Mouse (Mus musculus) inflammation-experienced regulatory T-cells, adult 6 months (primary cell): Measurements from ENCODE around the gene Snx25. TPM values are rescaled to one million over a fixed set of nuclear protein-coding genes. Genes with fewer than 3 reads are reported as not detected.
"Not testable (repeated sequence)": the region's sequence is repeated elsewhere in the genome, so short reads cannot be mapped to it uniquely, and the experiment has no call there.

ENCODE experiments used
- ATAC-seq: one replicate; pipeline ENCODE4 v1.8.0; 2017
- polyA plus RNA-seq, 3 experiments: library from polyadenylated mRNA; unstranded; fragments of 100-300 nt; shearing (Covaris generic); gene quantifications; one replicate each; pipeline ENCODE4 v1.2.1; 2017

Snx25 gene
- polyA plus RNA-seq, 3 experiments from 2014 or later = 9.7 to 11.4 (median 11.0) TPM

DNA sequence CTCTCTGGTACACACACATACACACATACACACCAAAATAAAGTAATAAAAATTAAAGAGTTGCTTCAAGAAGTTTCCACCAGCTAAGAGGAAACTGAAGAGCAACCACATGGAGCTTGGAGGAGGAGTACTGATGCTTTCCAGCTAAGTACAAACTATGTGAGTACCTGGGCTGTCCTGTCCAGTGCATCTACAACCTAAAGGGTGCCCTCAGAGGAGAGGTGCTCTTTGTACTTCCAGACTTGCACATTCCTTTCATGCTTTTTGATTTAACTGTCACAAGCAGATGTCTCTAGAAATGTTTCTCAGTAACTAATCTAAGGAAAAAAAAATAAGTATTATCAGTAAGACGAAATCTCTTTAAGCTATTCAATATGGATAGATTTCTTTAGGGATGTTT lies 14.6 kb downstream of the Snx25 start:
- no peak for ATAC-seq

DNA sequence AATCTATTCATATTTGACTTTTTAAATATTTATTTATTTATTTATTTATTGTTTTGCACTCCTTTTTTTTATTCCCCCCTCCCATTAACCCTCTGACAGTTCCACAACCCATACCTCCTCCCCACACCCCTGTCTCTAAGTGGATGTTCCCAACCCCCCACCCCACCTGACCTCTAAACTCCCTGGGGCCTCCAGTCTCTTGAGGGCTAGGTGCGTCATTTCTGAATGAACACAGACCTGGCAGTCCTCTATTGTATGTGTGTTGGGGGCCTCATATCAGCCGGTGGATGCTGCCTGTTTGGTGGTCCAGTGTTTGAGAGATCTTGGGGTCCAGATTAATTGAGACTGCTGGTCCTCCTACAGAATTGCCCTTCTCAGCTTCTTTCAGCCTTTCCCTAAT lies 16.4 kb downstream of the Snx25 start:
- not testable (repeated sequence) for ATAC-seq

DNA sequence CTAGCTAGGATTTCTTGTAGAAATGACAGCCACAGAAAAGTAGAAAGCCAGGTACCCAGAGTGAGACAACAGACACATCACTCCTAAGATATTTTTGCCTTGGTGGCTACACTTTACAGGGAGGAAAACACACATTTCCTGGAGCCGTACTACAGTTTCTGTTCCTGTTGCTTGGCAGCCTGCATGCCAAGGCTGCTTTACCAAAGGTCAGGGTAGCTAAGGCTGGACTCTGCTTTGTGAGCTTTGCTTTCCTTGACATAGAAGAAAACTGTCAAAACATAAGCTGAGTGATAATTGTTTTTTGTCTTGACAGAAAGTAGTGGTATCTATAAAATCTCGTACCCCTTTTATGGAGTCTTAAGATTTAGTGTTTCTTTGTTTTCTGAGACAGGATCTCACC lies 21.5 kb downstream of the Snx25 start:
- no peak for ATAC-seq

DNA sequence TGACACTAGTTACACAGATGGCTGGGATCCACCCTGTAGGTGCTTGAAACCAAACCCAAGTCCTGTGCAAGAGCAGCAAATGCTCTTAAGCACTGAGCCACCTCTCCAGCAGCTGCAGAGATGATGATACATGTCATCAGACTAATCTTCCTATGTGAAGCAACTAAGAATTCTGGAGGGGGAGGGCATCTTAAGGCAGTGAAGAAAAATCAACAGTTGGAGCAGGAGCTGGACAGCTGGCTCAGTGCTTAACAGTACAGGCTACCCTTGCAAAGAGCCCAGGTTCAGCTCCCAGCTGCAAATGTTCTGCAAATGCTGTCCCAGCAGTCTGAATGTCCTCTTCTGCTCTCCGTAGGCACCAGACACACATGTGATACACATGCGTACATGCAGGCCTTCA lies 29.5 kb downstream of the Snx25 start:
- no peak for ATAC-seq

DNA sequence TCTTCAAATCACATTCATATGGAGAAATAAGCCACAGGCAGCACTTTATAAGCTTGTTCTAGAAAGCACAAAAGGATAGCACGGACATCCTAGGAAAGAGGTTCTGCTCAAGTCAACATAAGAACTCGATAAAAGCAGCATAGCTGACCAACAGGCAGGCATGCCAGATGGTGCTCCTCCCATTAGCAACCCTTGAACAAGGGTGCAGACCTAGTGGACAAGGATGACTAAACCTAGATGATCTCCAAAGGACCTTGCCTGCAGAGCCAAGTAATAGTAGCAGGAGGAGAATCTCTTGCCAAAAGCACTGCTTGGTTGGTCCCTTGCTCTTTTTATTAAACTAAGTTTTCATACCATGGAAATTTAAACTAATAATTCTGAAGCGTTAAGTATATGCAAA lies 32.8 kb downstream of the Snx25 start:
- no peak for ATAC-seq

DNA sequence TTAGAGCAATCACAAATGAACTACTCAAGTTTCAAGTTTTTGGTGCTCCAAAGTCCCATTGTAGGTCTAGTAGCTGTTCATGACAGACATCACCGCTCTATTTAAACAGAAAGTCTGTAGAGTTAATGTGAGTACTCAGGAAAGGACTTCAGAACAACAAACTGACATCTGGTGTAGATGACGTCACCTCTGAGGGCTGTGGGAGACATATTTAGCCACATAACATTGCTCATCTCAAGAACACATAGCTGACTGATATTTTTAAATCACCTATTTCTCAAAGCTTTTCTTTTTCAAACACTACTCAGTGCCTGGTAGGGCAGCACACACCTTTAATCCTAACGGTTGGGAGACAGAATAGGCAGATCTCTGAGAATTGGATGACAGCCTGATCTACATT lies 34.8 kb downstream of the Snx25 start:
- ATAC-seq = no peak

DNA sequence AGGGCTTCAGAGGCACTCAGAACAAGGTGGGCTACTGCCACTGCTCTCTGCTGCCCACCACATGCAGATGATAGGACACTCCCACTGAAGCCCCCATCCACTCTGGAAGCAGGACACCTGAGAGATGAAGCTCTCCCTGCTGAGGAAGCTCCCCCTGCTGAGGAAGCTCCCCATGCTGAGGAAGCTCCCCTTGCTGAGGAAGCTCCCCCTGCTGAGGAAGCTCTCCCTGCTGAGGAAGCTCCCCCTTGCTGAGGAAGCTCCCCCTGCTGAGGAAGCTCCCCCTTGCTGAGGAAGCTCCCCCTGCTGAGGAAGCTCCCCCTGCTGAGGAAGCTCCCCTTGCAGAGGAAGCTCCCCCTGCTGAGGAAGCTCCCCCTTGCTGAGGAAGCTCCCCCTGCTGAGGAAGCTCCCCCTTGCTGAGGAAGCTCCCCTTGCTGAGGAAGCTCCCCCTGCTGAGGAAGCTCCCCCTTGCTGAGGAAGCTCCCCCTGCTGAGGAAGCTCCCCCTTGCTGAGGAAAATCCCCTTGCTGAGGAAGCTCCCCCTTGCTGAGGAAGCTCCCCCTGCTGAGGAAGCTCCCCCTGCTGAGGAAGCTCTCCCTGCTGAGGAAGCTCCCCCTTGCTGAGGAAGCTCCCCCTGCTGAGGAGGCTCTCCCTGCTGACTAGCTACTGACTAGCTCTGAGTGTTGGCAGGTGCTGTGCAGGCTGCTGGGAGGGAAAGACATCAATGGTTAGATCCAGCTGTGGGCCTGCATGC lies 38.4 kb downstream of the Snx25 start:
- not testable (repeated sequence) for ATAC-seq

DNA sequence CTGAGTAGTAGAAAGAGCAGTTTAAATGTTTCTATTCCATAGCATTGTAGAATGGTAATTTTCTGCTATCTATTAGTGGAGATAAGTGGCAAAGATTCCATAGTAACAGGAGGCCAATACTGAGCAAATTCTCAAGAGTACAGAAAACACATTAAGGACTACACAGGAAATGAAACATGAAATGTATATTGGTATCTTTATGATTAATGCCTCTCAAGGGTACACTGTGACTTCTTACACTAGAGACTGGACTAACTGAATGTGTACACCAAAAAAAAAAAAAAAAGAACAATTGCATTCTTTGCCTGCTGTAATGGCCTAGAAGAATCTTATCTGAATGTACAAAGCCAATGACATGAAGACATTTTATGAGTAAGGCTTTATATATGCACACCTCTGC lies 44.3 kb downstream of the Snx25 start:
- no peak for ATAC-seq

DNA sequence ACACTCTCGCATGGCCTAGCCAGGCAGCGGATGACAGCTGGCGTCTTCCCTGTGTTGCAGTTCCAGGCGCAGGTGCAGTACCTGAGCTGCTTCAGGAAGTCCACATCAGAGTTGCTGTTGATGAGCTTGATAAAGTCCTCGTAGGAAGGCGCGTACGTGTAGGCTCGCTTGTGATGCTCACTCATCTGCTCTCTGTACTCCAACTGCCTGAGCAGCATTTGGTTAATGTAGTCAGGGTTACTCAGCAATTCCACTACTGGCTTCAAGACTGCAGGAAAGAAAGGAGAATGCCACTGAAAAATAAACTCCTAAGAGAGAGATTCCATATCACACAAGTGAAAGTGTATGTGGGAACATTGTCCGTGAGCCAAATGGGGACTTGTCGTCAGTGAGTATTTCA lies 48.5 kb downstream of the Snx25 start:
- no peak for ATAC-seq

DNA sequence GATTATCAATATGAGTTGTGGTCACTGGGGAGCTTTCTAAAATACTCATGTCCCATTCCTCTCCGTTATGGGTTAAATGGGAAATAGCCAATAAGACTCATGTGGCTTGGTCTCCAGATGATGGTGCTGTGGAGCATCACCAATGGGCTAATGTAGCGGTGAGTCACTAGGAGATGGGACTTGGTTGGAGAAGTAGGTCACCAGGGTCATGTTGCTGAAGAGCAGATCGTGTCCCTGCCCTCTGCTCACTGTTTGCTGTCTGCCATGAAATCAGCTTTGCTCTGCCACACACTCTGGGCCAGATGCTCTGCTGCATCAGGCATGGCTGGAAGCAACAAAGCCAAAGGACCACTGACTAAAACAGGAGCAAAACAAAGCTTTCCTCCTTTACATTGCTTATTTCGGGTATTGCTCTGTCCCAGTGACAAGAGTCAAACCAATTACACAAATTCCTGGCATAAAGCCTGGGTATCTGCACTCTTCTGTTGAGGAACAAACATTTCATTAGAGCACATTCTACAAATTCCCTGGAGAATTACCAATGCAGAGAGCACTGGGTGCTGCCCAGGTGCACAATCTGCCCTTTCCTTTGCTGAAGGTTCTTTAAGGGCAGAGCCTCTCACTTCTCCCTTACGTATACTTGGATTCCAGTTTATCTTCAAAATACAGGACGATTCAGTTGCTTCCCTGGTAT lies 59.1 kb downstream of the Snx25 start:
- ATAC-seq = no peak

DNA sequence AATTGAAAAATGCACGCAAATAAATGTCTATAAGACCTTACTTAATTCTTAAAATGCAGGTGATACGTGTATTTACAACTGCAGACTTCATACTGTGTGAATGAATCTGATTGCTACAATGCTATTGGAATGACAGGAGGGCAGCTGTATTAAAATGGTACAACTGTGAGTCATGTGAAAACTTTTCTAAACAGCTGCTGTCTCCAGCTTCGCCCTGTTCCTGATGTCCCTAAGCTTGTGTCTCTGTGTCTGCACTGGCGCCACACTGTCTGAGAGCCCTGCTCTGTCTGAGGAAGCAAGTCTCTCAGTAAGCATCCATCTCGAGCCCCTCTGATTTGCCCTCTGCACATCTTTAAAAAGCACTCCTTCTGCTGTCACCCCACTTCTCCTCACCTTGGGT lies 68.8 kb downstream of the Snx25 start:
- no peak for ATAC-seq

DNA sequence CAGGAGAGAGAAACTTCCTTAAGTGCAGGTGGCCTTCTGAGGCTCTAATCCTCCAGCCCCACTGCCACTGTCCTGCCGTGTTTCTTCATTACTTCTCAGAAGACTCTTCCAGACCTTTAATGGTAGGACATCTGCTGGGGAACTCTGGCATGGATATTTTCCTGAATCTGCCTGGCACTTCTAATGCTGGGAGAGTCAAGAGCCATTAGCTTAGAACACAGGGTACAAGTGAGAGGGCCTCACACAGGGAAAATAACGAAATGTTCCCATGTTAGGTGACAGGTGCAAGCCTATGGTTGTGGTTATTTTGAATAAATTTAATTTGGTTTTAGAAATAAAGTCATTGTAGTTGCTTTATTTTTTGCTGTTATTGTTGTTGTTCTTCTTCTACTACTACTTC lies 70.9 kb downstream of the Snx25 start:
- no peak for ATAC-seq

DNA sequence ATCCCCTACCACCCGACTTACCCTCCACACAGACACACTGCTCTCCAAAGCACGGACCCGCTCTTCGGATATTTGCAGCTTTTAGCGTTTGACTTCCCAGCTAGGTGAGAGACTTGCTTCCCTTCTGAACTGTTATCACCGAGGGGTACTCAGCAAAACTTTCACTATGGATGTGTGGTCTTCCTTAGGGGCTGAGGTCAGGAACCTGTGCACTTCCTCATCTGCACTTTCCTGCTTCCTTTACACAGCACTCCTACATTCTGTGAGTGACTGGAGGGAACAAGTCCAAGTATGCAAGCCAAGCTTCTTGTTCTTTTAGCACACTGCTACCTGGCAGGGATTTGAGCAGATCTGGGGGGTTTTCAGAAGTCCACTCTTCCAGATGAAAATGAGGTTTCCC lies 73.1 kb downstream of the Snx25 start:
- no peak for ATAC-seq

DNA sequence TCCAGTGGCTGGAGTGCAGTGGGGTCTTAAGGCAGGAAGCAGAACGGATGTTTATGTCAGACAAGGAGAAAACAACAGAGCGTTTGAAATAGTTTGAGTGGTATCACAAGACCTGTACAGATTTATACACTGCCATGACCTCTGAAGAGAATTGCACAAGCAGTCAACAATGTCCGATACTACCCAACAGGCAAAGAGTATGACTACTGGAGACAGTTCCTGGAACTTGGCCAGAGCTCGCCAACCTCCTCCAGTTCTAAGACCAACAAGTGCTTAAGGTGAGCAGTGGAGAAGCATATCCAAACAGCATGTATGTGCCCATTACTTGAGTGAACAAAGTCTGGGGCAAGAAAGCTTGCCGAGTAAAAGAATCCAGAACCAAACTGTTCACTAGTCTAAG lies 76.7 kb downstream of the Snx25 start:
- ATAC-seq = no peak

DNA sequence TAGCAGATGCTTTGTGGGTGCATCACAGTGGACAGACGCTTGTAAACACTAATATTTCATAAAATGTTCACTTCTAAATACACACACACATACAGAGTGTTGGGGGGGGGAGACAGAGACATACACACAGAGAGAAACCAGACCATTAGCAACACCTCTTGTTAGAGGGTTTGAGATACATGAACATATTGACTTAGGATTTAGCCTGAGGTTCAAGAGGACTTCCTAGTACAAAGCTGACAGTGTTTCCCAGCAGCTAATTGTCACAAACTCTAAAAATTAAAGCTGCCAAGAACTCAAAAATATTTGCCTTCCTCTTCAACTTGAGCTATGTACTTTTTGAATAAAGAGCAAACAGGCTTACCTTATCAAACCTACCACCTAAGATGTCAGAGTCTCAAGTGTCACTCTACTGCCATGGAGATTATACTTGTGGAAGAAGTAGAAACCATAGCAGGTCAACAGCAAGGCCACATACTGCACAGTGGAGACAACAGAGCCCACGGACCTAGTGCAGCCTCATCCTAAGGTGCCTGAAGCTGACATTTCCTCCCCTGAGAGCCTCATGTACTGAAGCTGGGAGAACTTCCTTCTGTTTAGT lies 78.3 kb downstream of the Snx25 start:
- no peak for ATAC-seq

DNA sequence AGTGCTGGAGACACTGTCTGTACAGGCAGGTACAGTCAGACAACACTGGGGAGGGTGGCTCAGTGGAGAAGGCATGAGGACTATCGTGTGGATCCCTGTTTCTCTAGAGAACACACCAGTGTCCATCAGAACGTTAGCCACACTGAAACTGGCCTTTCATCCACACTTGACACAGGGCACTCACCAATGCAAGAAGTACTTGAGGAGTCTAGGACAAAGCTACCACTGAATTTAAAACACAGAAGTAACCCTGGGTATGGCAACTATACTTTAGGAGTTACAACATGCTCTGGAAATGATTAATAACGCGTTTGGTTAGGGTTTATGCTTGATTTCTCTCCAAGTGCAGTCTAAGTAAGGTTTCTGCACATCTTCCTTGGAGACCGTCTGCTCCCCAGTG lies 79.2 kb downstream of the Snx25 start:
- ATAC-seq = no peak

DNA sequence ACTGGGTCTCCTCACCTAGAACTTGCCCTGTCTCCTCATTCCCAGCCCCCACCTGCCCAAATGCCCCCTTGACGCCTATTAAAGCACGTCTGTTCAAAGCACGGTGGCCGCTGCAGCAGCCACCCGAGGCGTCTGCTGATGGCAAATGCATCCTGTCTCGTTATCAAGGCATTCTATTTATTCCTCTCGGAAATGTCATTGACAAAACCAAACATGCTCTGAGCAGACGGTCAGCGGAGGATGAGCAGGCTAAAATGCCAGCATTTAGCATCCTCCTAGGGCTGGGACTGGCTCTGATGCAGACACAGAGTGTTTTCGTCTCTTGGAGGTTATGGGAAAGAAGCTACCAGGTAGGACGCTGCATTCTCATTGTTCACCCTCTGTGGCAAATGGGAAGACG lies 111.7 kb downstream of the Snx25 start:
- ATAC-seq = no peak

DNA sequence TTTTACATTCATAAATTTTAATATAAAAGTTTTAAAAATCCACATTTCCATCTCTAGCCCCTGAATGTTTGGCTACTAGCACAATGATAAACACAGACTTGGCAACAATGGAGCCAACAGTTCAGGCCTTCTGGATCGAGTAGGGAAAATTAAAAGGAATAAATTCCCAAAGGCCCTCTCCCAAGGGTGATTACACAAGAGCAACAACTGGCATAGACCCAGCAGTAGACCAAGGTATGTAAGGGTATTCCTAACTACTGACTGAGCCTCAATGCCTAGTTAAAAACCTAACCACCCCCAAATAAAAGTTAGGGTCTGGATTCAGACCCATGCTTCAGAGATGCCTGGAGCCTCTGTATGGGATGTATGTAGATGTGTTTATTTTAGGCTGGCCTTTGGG lies 112.3 kb downstream of the Snx25 start:
- no peak for ATAC-seq

DNA sequence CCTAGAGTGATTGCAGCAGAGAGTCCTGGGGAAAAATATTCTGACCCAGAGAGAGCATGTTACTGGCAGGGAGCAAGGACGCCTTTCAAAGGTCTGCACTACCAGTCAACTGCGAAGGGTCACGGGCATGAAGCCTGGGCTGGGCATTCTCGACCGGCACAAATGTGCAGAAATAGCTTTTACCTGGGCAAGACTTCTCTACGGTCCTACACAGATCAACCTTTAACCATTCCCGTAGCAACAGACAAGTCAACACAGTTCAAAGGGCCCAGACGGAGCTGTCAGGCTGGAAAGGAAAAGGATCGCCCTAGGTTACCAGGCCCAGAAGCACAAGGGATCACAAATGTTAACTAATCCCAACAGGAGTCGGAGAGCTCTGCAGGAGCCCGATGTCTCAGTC lies 115.7 kb downstream of the Snx25 start:
- ATAC-seq = no peak

DNA sequence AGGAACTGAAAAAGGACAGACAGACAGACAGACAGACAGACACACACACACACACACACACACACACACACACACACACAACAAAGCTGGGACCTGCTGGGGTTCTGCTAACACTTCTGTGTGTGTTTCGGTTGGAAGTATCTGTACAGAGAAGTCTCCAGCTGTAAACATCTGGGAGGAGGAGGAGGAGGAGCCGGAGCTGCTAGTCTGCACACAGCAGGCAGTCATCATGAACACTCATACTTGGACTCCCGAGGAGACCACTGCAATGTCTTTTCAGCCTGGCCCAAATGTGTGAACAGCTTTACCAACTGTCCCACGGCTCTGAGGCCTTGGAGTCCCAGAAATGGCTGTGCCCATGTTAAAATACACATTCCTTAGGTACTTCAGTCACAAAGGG lies 127.6 kb downstream of the Snx25 start:
- ATAC-seq = no peak

DNA sequence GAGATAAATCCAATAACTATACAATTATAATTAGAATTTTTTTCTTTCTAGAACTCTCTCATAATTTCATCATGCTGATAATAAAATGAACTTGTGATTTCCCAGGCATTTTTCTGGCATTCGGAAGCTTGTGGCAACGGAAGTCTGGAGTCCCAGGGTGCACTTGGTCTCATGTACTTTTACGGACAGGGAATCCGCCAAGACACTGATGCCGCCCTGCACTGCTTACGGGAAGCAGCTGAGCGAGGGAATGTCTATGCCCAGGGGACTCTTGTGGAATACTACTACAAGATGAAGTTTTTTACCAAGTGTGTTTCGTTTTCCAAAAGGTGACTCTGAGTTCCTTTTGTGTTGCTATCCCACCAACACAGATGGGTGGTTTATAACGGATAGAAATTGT lies 129.2 kb downstream of the Snx25 start:
- ATAC-seq = no peak

DNA sequence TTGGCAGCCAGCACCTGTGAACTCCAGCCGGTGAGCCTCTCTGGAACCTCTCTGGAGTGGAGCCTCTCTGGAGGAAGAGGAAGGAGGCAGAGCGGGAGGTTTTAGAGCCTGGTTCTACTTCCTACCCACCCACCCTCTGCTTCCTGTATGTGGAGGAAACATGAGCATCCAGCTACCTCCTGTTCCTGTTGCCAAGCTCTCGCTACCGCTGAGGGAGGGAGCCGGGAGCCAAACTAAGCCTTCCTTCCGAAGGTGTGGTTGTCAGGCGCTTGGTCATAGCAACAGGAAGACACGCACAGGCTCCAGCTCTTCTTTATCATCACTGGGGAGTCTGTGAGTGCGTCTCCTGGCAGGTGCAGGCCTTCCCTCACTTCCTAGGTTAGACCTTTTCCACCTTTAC lies 129.8 kb downstream of the Snx25 start:
- ATAC-seq = no peak

DNA sequence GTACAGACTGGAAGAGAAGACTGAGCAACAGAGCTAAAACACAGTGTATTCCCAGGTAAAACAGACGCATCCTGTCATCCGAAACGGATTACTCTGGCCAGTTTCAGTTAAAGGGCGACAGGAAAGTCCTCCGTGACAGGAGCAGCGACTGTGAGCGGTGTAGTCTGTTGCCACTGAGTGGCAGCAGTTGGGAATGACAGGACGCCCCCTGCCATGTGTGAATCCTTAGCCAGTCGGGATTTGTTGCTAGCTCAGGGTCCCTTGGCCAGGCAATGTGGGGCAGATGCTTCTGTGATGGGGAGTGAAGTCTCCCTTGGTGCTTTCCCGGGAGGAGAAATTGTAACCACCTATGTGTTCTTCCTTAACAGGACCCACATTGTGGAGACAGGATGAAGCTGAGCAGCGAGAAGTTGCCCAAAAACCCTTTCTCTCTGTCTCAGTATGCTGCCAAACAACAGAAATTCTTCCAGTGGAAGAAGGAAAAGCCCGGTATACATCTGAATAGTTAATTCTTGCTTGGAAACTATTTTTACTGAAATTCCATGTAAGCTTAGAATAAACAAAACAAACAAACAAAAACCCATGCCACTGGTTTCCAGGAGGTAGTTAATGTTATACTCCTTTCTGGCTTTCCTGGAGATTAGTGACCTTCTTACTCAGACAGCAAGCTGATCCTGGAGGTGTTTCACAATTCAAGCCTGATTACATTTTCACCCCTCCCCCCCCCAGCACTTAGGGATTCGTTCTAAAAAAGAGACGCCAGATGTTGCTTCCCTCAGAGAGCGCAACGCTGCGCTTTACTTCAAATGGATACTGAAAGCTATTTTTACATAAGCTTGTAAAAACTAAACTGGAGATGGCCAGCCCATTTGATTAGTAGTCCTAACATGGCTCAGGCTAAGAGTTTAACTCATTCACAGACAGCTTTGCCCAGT lies 140.9 kb downstream of the Snx25 start:
- no peak for ATAC-seq
